Mouse (Mus musculus) midbrain, embryonic 16.5 days (tissue): Measurements from ENCODE around the gene Sik1. TPM values are rescaled to one million over a fixed set of nuclear protein-coding genes. Genes with fewer than 3 reads are reported as not detected.

ENCODE experiments used
- ATAC-seq: fragments of 200-750 bp; cut with Nextera tagmentation; 2 replicates; pipeline ENCODE4 v1.8.0; 2017; ENCODE audit warnings: moderate TSS enrichment
- H3K27ac ChIP-seq: fragments of 300-500 bp; sonication (generic); 2 replicates; pipeline ENCODE4 v1.5.1; 2014; ENCODE audit warnings: mild to moderate bottlenecking, low read length, mixed read lengths
- H3K27me3 ChIP-seq: fragments of 300-500 bp; sonication (generic); 2 replicates; pipeline ENCODE4 v1.6.1; 2014; ENCODE audit warnings: low read depth, low read length, mixed read lengths; ENCODE audit not compliant: control insufficient read depth, insufficient read depth
- H3K36me3 ChIP-seq: fragments of 300-500 bp; sonication (generic); 2 replicates; pipeline ENCODE4 v1.6.1; 2014; ENCODE audit warnings: mild to moderate bottlenecking, low read length, moderate library complexity, mixed read lengths; ENCODE audit not compliant: control insufficient read depth, insufficient read depth
- H3K4me1 ChIP-seq: fragments of 300-500 bp; sonication (generic); 2 replicates; pipeline ENCODE4 v1.6.1; 2014; ENCODE audit warnings: mild to moderate bottlenecking, low read length, mixed read lengths; ENCODE audit not compliant: control insufficient read depth, insufficient read depth
- H3K4me2 ChIP-seq: fragments of 300-500 bp; sonication (generic); 2 replicates; pipeline ENCODE4 v1.6.1; 2014; ENCODE audit warnings: mild to moderate bottlenecking, low read length, mixed read lengths
- H3K4me3 ChIP-seq: fragments of 300-500 bp; sonication (generic); 2 replicates; pipeline ENCODE4 v1.5.1; 2014; ENCODE audit warnings: low read depth, mild to moderate bottlenecking, low read length, moderate library complexity, mixed read lengths
- H3K9ac ChIP-seq: fragments of 300-500 bp; sonication (generic); 2 replicates; pipeline ENCODE4 v1.6.1; 2014; ENCODE audit warnings: low read depth, low read length, mixed read lengths
- H3K9me3 ChIP-seq: fragments of 300-500 bp; sonication (generic); replicated peaks from 2 replicates; pipeline ENCODE4 v1.6.1; 2014; ENCODE audit warnings: mild to moderate bottlenecking, low read length, mixed read lengths; ENCODE audit not compliant: control insufficient read depth, poor library complexity, severe bottlenecking
- WGBS: fragments of 180-500 bp; shearing (Covaris S2); extraction: QIAGEN DNeasy Blood & Tissue Kit; methylation state at CpG from one replicate; pipeline ENCODE4 v1.1.7; 2014; 5-methylcytosine and 5-hydroxymethylcytosine counted together
- polyA plus RNA-seq: library from polyadenylated mRNA; unstranded; fragments of >200 nt; fragmentation: Nextera tagmentation; extraction: Ambion mirVana; gene quantifications from 2 replicates; pipeline ENCODE4 v1.2.1, GENCODE M21; 2015

Gene Sik1
- 16.7 and 20.9 TPM in 2 replicates for polyA plus RNA-seq

GRCm38 (mm10) chr17:31855597-31856518 is at the start of gene Sik1:
Gene Sik1, minus strand, starts transcription at chr17:31855804.
- peak; percentile 94 for ATAC-seq
- peak within 1 kb of the TSS; percentile 73 for H3K4me2 ChIP-seq
- H3K27ac ChIP-seq: peak within 1 kb of the TSS; percentile 86
- peak within 1 kb of the TSS; percentile 95 for H3K4me3 ChIP-seq
- H3K36me3 ChIP-seq: peaks cover 3% of the 10 kb centered on the region; the same call in 1 of the 2 replicates
- no peaks in the 10 kb centered on the region for H3K27me3 ChIP-seq
- H3K9ac ChIP-seq: peak within 1 kb of the TSS; percentile 89
- H3K4me1 ChIP-seq: peaks cover 28% of the 10 kb centered on the region
- H3K9me3 ChIP-seq: no peaks in the 10 kb centered on the region
- under 1% methylated on average over 55 of the region's 92 CpGs for WGBS

DNA sequence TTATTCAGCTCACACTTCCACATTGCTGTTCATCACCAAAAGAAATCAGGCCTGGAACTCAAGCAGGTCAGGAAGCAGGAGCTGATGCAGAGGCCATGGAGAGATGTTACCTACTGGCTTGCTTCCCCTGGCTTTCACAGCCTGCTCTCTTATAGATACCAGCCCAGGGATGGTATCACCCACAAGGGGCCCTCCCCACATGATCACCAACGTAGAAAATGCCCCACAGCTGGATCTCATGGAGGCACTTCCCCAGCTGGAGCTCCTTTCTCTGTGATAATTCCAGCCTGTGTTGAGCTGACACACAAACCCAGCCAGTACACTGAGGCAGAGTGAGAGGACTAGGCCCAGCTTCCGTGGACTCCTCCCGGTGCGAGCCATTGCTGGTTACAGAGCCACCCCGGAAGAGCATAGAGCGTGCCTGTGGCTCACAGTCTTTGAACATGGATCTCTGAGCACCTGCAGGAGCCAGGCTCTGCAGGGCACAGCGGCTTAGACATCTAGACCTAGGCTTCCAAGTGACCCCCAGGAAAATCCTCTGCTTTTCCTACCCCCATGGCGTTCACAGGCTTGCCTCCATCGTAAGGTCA is 49.7 kb upstream of the Sik1 start:
- ATAC-seq: no peak
- WGBS: 84% methylated on average over 9 of the region's 9 CpGs
- no peak overlapping the region for H3K4me2 ChIP-seq
- no peak overlapping the region for H3K4me3 ChIP-seq
- peak overlapping the region; percentile 44; the same call in 1 of the 2 replicates for H3K27ac ChIP-seq
- no peaks in the 10 kb centered on the region for H3K4me1 ChIP-seq
- H3K36me3 ChIP-seq: no peaks in the 10 kb centered on the region
- no peaks in the 10 kb centered on the region for H3K27me3 ChIP-seq
- no peak overlapping the region for H3K9ac ChIP-seq
- no peaks in the 10 kb centered on the region for H3K9me3 ChIP-seq

DNA sequence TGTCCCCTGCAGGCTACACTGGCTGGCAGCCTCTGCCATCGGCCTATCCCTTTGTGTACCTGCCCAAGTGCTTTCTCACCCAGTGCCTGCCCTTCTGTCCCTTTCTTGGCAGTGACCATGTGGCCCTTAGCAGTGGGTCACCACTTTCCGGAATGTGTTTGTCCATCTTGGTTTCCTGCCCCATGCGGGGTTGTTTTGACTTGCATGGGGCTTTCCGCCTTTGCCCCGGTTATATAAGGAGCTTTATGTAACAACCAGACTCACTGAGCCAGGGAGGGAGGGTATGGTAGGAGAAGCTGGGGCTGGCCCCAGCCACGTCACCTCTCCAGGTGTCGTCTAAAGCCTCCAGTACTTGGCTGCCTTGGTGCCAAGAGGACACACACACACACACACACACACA is 48.4 kb upstream of the Sik1 start:
- H3K4me2 ChIP-seq: no peak overlapping the region
- WGBS: 86% methylated on average over 7 of the region's 7 CpGs
- H3K36me3 ChIP-seq: no peaks in the 10 kb centered on the region
- no peaks in the 10 kb centered on the region for H3K4me1 ChIP-seq
- no peak overlapping the region for H3K27ac ChIP-seq
- no peaks in the 10 kb centered on the region for H3K27me3 ChIP-seq
- H3K9me3 ChIP-seq: no peaks in the 10 kb centered on the region
- no peak for ATAC-seq
- H3K9ac ChIP-seq: no peak overlapping the region
- no peak overlapping the region for H3K4me3 ChIP-seq

GRCm38 (mm10) chr17:31902630-31903198 is 47.1 kb upstream of the Sik1 start:
- Histone ChIP-seq H3K27ac (no peak overlapping the region), H3K4me3 (no peak overlapping the region), H3K36me3 (no peaks in the 10 kb centered on the region), H3K9me3 (no peaks in the 10 kb centered on the region), H3K4me1 (no peaks in the 10 kb centered on the region), H3K27me3 (no peaks in the 10 kb centered on the region), H3K4me2 (no peak overlapping the region), H3K9ac (no peak overlapping the region)
- no peak for ATAC-seq
- 77% methylated on average over 3 of the region's 3 CpGs for WGBS

DNA sequence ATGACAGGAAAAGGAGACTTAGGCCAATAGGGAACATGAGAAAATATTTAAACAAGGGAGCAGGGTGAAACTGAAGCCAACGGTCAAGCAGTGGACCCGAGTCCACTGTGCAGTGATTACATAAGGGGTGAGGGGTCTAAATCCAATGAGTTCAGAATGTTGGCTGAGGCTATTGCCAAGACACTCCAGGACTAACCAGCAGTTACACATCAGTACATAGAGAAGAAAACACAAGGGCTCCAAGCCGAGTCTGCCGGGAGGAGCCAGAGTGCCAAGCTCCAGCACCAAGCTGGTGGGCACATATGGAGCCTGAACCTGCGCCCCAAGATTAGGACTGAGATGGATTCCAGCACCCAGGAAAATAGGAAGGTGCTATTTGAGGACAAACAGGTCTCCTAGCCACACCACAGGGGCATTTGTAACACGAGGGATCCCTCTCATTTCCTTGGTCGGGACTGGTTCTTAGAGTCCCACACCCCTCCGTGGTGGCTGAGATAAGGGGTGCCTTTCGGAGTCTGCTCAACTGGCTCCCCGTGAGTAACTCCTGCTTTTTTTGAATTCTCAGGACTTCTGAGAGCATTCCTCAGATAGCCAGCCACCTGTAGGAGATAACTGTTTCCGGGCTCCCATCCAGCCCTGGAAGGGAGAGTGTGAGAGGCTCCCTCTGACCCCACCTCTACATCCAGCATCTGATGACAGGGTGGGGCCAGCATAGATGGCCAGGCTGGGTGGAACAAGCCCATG is 46.0 kb upstream of the Sik1 start:
- Histone ChIP-seq H3K4me2 (no peak overlapping the region), H3K27me3 (no peaks in the 10 kb centered on the region), H3K4me3 (no peak overlapping the region), H3K27ac (no peak overlapping the region), H3K9me3 (no peaks in the 10 kb centered on the region), H3K36me3 (no peaks in the 10 kb centered on the region), H3K4me1 (no peaks in the 10 kb centered on the region), H3K9ac (no peak overlapping the region)
- WGBS: 81% methylated on average over 11 of the region's 11 CpGs
- no peak for ATAC-seq

- no peaks in the 10 kb centered on the region for H3K9me3 ChIP-seq
- no peaks in the 10 kb centered on the region for H3K36me3 ChIP-seq
- no peak overlapping the region for H3K4me2 ChIP-seq
- H3K9ac ChIP-seq: no peak overlapping the region
- H3K27me3 ChIP-seq: no peaks in the 10 kb centered on the region
- no peak overlapping the region for H3K27ac ChIP-seq
- no peak for ATAC-seq
- H3K4me1 ChIP-seq: no peaks in the 10 kb centered on the region
- H3K4me3 ChIP-seq: no peak overlapping the region
- WGBS: 59% methylated on average over 5 of the region's 5 CpGs
These were observed 43.3 kb upstream of the Sik1 start for GRCm38 (mm10) chr17:31898941-31899340.

- Histone ChIP-seq H3K4me1 (no peaks in the 10 kb centered on the region), H3K27ac (no peak overlapping the region), H3K36me3 (no peaks in the 10 kb centered on the region), H3K27me3 (no peaks in the 10 kb centered on the region), H3K9ac (no peak overlapping the region), H3K4me3 (no peak overlapping the region), H3K4me2 (no peak overlapping the region), H3K9me3 (no peaks in the 10 kb centered on the region)
- 86% methylated on average over 4 of the region's 4 CpGs for WGBS
- ATAC-seq: no peak
These were observed 41.7 kb upstream of the Sik1 start for GRCm38 (mm10) chr17:31897186-31897793.

DNA sequence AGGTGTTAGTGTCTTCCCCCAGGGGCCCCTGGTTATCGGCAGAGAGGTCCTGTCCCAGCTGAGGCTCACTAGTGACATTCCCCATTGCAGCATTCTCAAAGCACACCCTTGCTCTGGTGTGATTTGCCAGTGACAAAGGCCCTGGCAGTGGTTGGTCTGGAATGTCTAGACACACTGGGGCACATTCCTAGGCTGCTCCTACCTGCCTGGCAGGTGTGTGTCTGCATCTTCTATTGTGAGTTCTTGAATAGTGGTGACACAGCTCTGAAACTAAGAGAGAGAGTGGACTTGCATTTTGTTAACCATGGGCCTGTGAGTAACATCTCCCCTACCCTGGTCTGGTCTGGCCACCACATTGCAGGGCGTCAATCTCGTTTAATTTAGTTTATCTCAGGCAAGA is 41.1 kb upstream of the Sik1 start:
- Histone ChIP-seq H3K4me3 (no peak overlapping the region), H3K36me3 (no peaks in the 10 kb centered on the region), H3K27me3 (no peaks in the 10 kb centered on the region), H3K4me2 (no peak overlapping the region), H3K4me1 (0 out of 2 replicates have a peak, but pooled peaks cover 3% of the 10 kb centered on the region), H3K9ac (no peak overlapping the region), H3K27ac (no peak overlapping the region), H3K9me3 (no peaks in the 10 kb centered on the region)
- 81% methylated on average over 3 of the region's 3 CpGs for WGBS
- no peak for ATAC-seq
